8 mouse cellular contexts compared by ENCODE assay signal in the genomic region with DNA sequence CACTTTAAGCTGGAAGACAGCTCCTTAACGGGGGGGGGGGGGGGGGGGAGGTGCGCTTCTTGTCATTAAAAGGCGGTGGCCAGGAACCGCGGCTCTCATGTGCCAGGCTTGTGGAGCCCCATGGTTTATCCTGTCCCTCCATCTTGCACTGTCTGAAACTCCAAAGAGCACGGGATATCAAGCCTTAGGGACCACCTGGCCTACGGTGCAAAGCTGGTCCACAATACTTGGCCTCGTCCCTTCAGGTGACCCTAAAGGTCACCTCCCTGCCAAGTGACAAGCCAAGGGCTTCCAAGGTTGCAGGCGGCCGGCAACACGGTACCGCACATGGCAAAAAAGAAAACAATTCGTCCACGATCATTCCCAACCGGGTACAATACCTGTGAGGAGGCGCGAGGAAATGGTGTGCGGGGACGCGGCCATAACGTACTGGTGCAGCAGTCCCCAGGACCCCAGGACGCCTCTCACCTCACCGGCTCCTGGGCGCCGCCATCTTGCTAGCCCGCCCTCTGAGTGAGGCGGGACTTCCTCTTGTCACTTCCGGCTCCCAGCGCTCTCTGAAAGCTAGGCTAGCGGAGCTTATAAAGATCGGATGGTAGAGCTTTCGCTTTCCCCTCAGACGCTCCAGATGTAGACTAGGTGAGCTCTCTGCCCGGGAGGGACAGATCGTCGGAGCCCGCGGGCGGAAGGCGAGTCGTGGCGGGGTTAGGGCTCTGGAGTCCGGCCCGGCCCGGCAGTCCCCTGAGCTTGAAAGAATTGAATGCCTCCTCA. TPM values are rescaled to one million over a fixed set of nuclear protein-coding genes. Genes with fewer than 3 reads are reported as not detected.
DNase-seq lines count a peak whose midpoint lies in the region; ATAC-seq and TF ChIP-seq lines count a peak whose summit lies in the region.

Gene Cox10 (minus strand): TSS at position 513 of the 771 bp plus-strand sequence.

- peak within 1 kb of the TSS; percentile 90 for H3K4me3 ChIP-seq in bone marrow, adult 2 months (replicated peaks; ENCODE audit: control insufficient read depth, low read depth, low read length)
- peak within 1 kb of the TSS; percentile 88 for H3K4me3 ChIP-seq in embryonic facial prominence, embryonic 15.5 days (replicated peaks)
- H3K4me3 ChIP-seq in kidney, embryonic 14.5 days (ENCODE audit: low read length) = peak within 1 kb of the TSS; percentile 89
- peak within 1 kb of the TSS; percentile 83 for H3K4me3 ChIP-seq in limb, embryonic 15.5 days

- TF ChIP-seq POLR2A in bone marrow, adult 2 months (IDR thresholded peaks at IDR 0.05; ENCODE audit: borderline replicate concordance, control insufficient read depth, low read depth, low read length) = peak; percentile 60; the same call in 1 of the 2 replicates

- peak; percentile 92 for DNase-seq in 416B (ENCODE audit: low read depth)
- peak; percentile 87 to 90 for DNase-seq in heart, adult 9 months (ENCODE audit: low spot score in 2 of 2)
- DNase-seq in monocyte, adult 2 months (ENCODE audit: low read depth in 1 of 2, low spot score in 2 of 2) = peak; percentile 46 to 76
- DNase-seq in spleen, postnatal 36 days (ENCODE audit: low spot score in 2 of 2) = peak; percentile 87

- H3K27ac ChIP-seq in bone marrow, adult 2 months (ENCODE audit: control insufficient read depth, insufficient read depth, low read depth, low read length, poor library complexity) = peak within 1 kb of the TSS; percentile 92
- peak within 1 kb of the TSS; percentile 93 for H3K27ac ChIP-seq in embryonic facial prominence, embryonic 15.5 days (replicated peaks)
- peak within 1 kb of the TSS; percentile 80; the same call in 1 of the 2 replicates for H3K27ac ChIP-seq in kidney, embryonic 14.5 days (ENCODE audit: low read depth, low read length)
- H3K27ac ChIP-seq in limb, embryonic 15.5 days = peak within 1 kb of the TSS; percentile 95

- peak; percentile 82; the same call in 1 of the 2 replicates for ATAC-seq in embryonic facial prominence, embryonic 15.5 days (ENCODE audit: insufficient number of reproducible peaks, low FRiP score, low TSS enrichment, low read depth)
- peak; percentile 97 for ATAC-seq in kidney, embryonic 14.5 days (ENCODE audit: low FRiP score, low TSS enrichment)
- peak; percentile 71 for ATAC-seq in limb, embryonic 15.5 days (ENCODE audit: insufficient number of reproducible peaks, low FRiP score, low TSS enrichment, low read depth)

- peaks cover 7% of the 10 kb centered on the region for H3K36me3 ChIP-seq in embryonic facial prominence, embryonic 15.5 days
- H3K36me3 ChIP-seq in kidney, embryonic 14.5 days (ENCODE audit: control insufficient read depth, insufficient read depth, low read length) = no peaks in the 10 kb centered on the region; the same call in 1 of the 2 replicates
- H3K36me3 ChIP-seq in limb, embryonic 15.5 days = 0 out of 2 replicates have a peak, but pooled peaks cover 6% of the 10 kb centered on the region

- H3K9ac ChIP-seq in embryonic facial prominence, embryonic 15.5 days = peak within 1 kb of the TSS; percentile 80
- peak within 1 kb of the TSS; percentile 80 for H3K9ac ChIP-seq in kidney, embryonic 14.5 days (ENCODE audit: low read depth, low read length)
- H3K9ac ChIP-seq in limb, embryonic 15.5 days = peak within 1 kb of the TSS; percentile 65

- no peaks in the 10 kb centered on the region for H3K9me3 ChIP-seq in embryonic facial prominence, embryonic 15.5 days (replicated peaks)
- H3K9me3 ChIP-seq in kidney, embryonic 14.5 days (ENCODE audit: control insufficient read depth, low read length) = no peaks in the 10 kb centered on the region
- no peaks in the 10 kb centered on the region for H3K9me3 ChIP-seq in limb, embryonic 15.5 days

- H3K4me2 ChIP-seq in embryonic facial prominence, embryonic 15.5 days (replicated peaks) = peak within 1 kb of the TSS; percentile 64
- H3K4me2 ChIP-seq in kidney, embryonic 14.5 days (replicated peaks; ENCODE audit: low read depth, low read length) = peak within 1 kb of the TSS; percentile 77
- H3K4me2 ChIP-seq in limb, embryonic 15.5 days = peak within 1 kb of the TSS; percentile 73

- H3K4me1 ChIP-seq in bone marrow, adult 2 months (ENCODE audit: control insufficient read depth, insufficient read depth, low read length) = peaks cover 2% of the 10 kb centered on the region; the same call in 1 of the 2 replicates
- peaks cover 11% of the 10 kb centered on the region for H3K4me1 ChIP-seq in embryonic facial prominence, embryonic 15.5 days
- H3K4me1 ChIP-seq in kidney, embryonic 14.5 days (ENCODE audit: control insufficient read depth, insufficient read depth, low read length) = peaks cover 8% of the 10 kb centered on the region
- peaks cover 6% of the 10 kb centered on the region; the same call in 1 of the 2 replicates for H3K4me1 ChIP-seq in limb, embryonic 15.5 days

- WGBS in bone marrow, adult 2 months = under 1% methylated on average over 44 of the region's 45 CpGs
- WGBS in embryonic facial prominence, embryonic 15.5 days = under 1% methylated on average over 45 of the region's 45 CpGs
- under 1% methylated on average over 44 of the region's 45 CpGs for WGBS in kidney, embryonic 14.5 days
- WGBS in limb, embryonic 15.5 days = under 1% methylated on average over 45 of the region's 45 CpGs

- no peak for TF ChIP-seq CTCF in bone marrow, adult 2 months (IDR thresholded peaks at IDR 0.05; ENCODE audit: control insufficient read depth, insufficient read depth, low read length)

- no peaks in the 10 kb centered on the region for H3K27me3 ChIP-seq in embryonic facial prominence, embryonic 15.5 days
- H3K27me3 ChIP-seq in kidney, embryonic 14.5 days (ENCODE audit: control insufficient read depth, insufficient read depth, low read length) = no peaks in the 10 kb centered on the region
- H3K27me3 ChIP-seq in limb, embryonic 15.5 days = no peaks in the 10 kb centered on the region

RNA-seq across cellular contexts. Expression of gene Cox10, which starts in this region (rescaled TPM):
- 4.1 and 8.2 TPM in 2 replicates for polyA plus RNA-seq in bone marrow, adult 2 months (2011; ENCODE audit: insufficient read depth, insufficient read length, low replicate concordance, missing spikeins)
- polyA plus RNA-seq in embryonic facial prominence, embryonic 15.5 days (2015; fragmentation: Nextera tagmentation; extraction: Ambion mirVana) = 21.1 and 21.6 TPM in 2 replicates
- 30.0 and 30.2 TPM in 2 replicates for polyA plus RNA-seq in kidney, embryonic 14.5 days (2014; fragmentation: Nextera tagmentation; extraction: Ambion mirVana)
- 19.9 and 20.6 TPM in 2 replicates for polyA plus RNA-seq in limb, embryonic 15.5 days (2015; fragmentation: Nextera tagmentation; extraction: Ambion mirVana)

Comparison
In these comparisons a context has a peak if more than half of its experiments do, and no peak if none do; other contexts are left out.
1. Peak in every context shown above with its lines: DNase-seq, ATAC-seq, H3K4me3 ChIP-seq and H3K27ac ChIP-seq.